Comparison of ENCODE assay signal across 8 mouse cellular contexts in genomic region chrX:11807883-11808262, GRCm38 (mm10).
A peak's percentile ranks its signal among the peaks of the same experiment; 100 is the strongest.
DNase-seq lines count a peak whose midpoint lies in the region; ATAC-seq and TF ChIP-seq lines count a peak whose summit lies in the region.
"Had no signal": no experiment of that assay in that cellular context is flagged by ENCODE, and none has a peak within 500 bp of the region (broad histone marks: within the 10 kb centered on the region; RNA-seq: fewer than 3 reads in every experiment).

No protein-coding gene starts in this region.

- H3K4me1 ChIP-seq in lung, adult 2 months (ENCODE audit: control insufficient read depth, insufficient read depth, low read length): 0 out of 2 replicates have a peak, but pooled peaks cover 3% of the 10 kb centered on the region
- no peaks in the 10 kb centered on the region for H3K4me1 ChIP-seq in embryonic fibroblast, embryonic 13.5 days (ENCODE audit: control insufficient read depth, insufficient read depth, low read length)
- 0 out of 2 replicates have a peak, but pooled peaks cover 2% of the 10 kb centered on the region for H3K4me1 ChIP-seq in intestine, embryonic 15.5 days (replicated peaks)
- peaks cover 28% of the 10 kb centered on the region for H3K4me1 ChIP-seq in neural tube, embryonic 13.5 days (replicated peaks)

- TF ChIP-seq CTCF in lung, adult 2 months (IDR thresholded peaks at IDR 0.05; ENCODE audit: insufficient read depth, low read length): no peak
- TF ChIP-seq CTCF in embryonic fibroblast, embryonic 13.5 days (IDR thresholded peaks at IDR 0.05; ENCODE audit: borderline replicate concordance, insufficient read depth, low read length): no peak

- ATAC-seq in intestine, embryonic 15.5 days: no peak; the same call in 1 of the 2 replicates
- peak; percentile 20 for ATAC-seq in neural tube, embryonic 13.5 days (ENCODE audit: low read depth)

- no peak for TF ChIP-seq POLR2A in lung, adult 2 months (IDR thresholded peaks at IDR 0.05; ENCODE audit: borderline replicate concordance, extremely low read depth, low read depth, low read length)
- TF ChIP-seq POLR2A in embryonic fibroblast, embryonic 13.5 days (IDR thresholded peaks at IDR 0.05; ENCODE audit: low read depth, low read length): no peak

- H3K9me3 ChIP-seq in intestine, embryonic 15.5 days: no peaks in the 10 kb centered on the region
- no peaks in the 10 kb centered on the region for H3K9me3 ChIP-seq in neural tube, embryonic 13.5 days

- no peaks in the 10 kb centered on the region for H3K36me3 ChIP-seq in intestine, embryonic 15.5 days
- no peaks in the 10 kb centered on the region for H3K36me3 ChIP-seq in neural tube, embryonic 13.5 days

- peak overlapping the region; percentile 76 for H3K4me2 ChIP-seq in intestine, embryonic 15.5 days (replicated peaks)
- peak overlapping the region; percentile 59 for H3K4me2 ChIP-seq in neural tube, embryonic 13.5 days

- peak overlapping the region; percentile 19 for H3K4me3 ChIP-seq in lung, adult 2 months (replicated peaks; ENCODE audit: extremely low read depth, low read depth, low read length)
- peak overlapping the region; percentile 15 for H3K4me3 ChIP-seq in embryonic fibroblast, embryonic 13.5 days (ENCODE audit: insufficient read depth, low read length)
- peak overlapping the region; percentile 43 for H3K4me3 ChIP-seq in intestine, embryonic 15.5 days (replicated peaks)
- peak overlapping the region; percentile 39 for H3K4me3 ChIP-seq in neural tube, embryonic 13.5 days

- peaks cover 34% of the 10 kb centered on the region for H3K27me3 ChIP-seq in intestine, embryonic 15.5 days (replicated peaks)
- peaks cover 69% of the 10 kb centered on the region for H3K27me3 ChIP-seq in neural tube, embryonic 13.5 days

- WGBS in lung, adult 2 months: 29% methylated on average over 9 of the region's 9 CpGs
- WGBS in intestine, embryonic 15.5 days: 12% methylated on average over 7 of the region's 9 CpGs
- 5% methylated on average over 9 of the region's 9 CpGs for WGBS in neural tube, embryonic 13.5 days

- no peak overlapping the region for H3K27ac ChIP-seq in embryonic fibroblast, embryonic 13.5 days (ENCODE audit: insufficient read depth, low read length)
- H3K27ac ChIP-seq in intestine, embryonic 15.5 days: no peak overlapping the region
- H3K27ac ChIP-seq in neural tube, embryonic 13.5 days (replicated peaks): peak overlapping the region; percentile 91
- H3K27ac ChIP-seq: macrophage had no signal

- H3K9ac ChIP-seq in intestine, embryonic 15.5 days: peak overlapping the region; percentile 51; the same call in 1 of the 2 replicates
- H3K9ac ChIP-seq in neural tube, embryonic 13.5 days: peak overlapping the region; percentile 69

- no peak for DNase-seq in lung, adult 2 months
- DNase-seq in lung, adult 18-20 months: no peak
- no peak for DNase-seq in ovary, postnatal 10 days (ENCODE audit: low spot score)
- no peak for DNase-seq in gastrocnemius, postnatal 25 days
